Mouse (Mus musculus): ENCODE data around the gene Pdcd1lg2.

DNA sequence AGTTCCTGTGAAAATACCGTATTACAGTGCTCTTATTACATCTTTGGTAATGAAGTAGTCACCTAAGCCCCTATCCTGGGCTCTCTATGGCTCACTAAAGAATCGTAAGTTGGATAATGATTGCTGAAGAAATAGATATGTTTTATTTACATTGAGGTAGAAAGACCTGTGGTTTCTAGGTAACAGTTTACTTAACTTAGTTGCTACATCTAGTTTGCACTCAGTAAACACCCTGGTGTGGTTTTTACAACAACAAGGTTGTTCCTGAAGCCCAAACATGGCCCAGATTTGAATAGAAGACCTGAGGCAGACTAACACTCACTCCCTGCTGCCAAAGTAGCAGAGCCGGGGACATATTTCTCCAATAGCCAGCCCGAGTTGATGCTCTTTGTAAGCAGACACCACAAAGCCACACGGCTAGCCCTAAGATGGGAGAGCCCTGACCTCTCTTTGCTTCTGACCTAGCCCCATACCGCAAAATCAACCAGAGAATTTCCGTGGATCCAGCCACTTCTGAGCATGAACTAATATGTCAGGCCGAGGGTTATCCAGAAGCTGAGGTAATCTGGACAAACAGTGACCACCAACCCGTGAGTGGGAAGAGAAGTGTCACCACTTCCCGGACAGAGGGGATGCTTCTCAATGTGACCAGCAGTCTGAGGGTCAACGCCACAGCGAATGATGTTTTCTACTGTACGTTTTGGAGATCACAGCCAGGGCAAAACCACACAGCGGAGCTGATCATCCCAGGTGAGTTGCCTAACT, 30.7 kb upstream of the Pdcd1lg2 start:
- TF ChIP-seq POLR2A (IDR thresholded peaks at IDR 0.05; ENCODE audit: control insufficient read depth, low read depth, low read length) (no peak), CTCF (IDR thresholded peaks at IDR 0.05; ENCODE audit: control insufficient read depth, insufficient read depth, insufficient replicate concordance, low read depth, low read length) (no peak)

All from testis, adult 2 months (tissue).